Mouse (Mus musculus) CH12.LX (cell line): ENCODE measurements around the gene Ptpn11. TPM values are rescaled to one million over a fixed set of nuclear protein-coding genes. Genes with fewer than 3 reads are reported as not detected.

ENCODE experiments used
- DNase-seq: peaks from one replicate; pipeline ENCODE4 v3.0.0-alpha.2; 2013; ENCODE audit errors: extremely low read depth
- H3K27ac ChIP-seq: 2 replicates; pipeline ENCODE4 v1.5.1; 2012; ENCODE audit warnings: low read depth, mild to moderate bottlenecking, control low read depth, moderate library complexity; ENCODE audit not compliant: insufficient read depth
- H3K27me3 ChIP-seq: replicated peaks from 2 replicates; pipeline ENCODE3; 2012; ENCODE audit warnings: inconsistent platforms
- H3K36me3 ChIP-seq, 2 experiments: replicated peaks in 1 of 2; 2 replicates each; pipeline versions ENCODE3 to v1.6.1; 2012; ENCODE audit warnings: inconsistent platforms in 1 of 2, low read length in 1 of 2, mild to moderate bottlenecking in 1 of 2, mixed read lengths in 1 of 2, moderate library complexity in 1 of 2; ENCODE audit not compliant: control insufficient read depth in 1 of 2, insufficient read depth in 1 of 2
- H3K4me1 ChIP-seq, 2 experiments: 2 replicates each; pipeline ENCODE4 v1.6.1; 2012; ENCODE audit warnings: inconsistent platforms in 1 of 2, moderate library complexity in 1 of 2; ENCODE audit not compliant: insufficient read depth in 2 of 2, control insufficient read depth in 1 of 2
- H3K4me2 ChIP-seq: 2 replicates; pipeline ENCODE4 v1.6.1; 2012; ENCODE audit warnings: low read depth, mild to moderate bottlenecking, control low read depth; ENCODE audit not compliant: poor library complexity, insufficient read depth, severe bottlenecking
- H3K4me3 ChIP-seq, 3 experiments: fragments of 150-350 bp in 1 of 3; sonication (generic) in 1 of 3; replicated peaks in 1 of 3; 2 replicates each; pipeline versions ENCODE3 to v1.5.1; 2011 to 2012; ENCODE audit warnings: low read depth in 2 of 3, low read length in 2 of 3, mild to moderate bottlenecking in 2 of 3, moderate library complexity in 2 of 3, control low read depth in 1 of 3, improper control_type of control experiment in 1 of 3, inconsistent platforms in 1 of 3, mixed read lengths in 1 of 3; ENCODE audit not compliant: poor library complexity in 1 of 3
- H3K79me2 ChIP-seq: replicated peaks from 2 replicates; pipeline ENCODE4 v1.6.1; 2012; ENCODE audit warnings: mild to moderate bottlenecking, moderate library complexity; ENCODE audit not compliant: control insufficient read depth, poor library complexity, insufficient read depth, severe bottlenecking; ENCODE audit errors: extremely low read depth
- H3K9ac ChIP-seq: 2 replicates; pipeline ENCODE4 v1.6.1; 2012; ENCODE audit warnings: low read depth, mild to moderate bottlenecking, control low read depth, moderate library complexity; ENCODE audit not compliant: insufficient read depth
- H3K9me3 ChIP-seq: replicated peaks from 2 replicates; pipeline ENCODE3; 2012; ENCODE audit warnings: low read length, inconsistent platforms, mixed read lengths
- BHLHE40 ChIP-seq: IDR thresholded peaks from 2 replicates; pipeline ENCODE4 v1.6.1; 2011; ENCODE audit warnings: mild to moderate bottlenecking, low read depth, low read length, improper control_type of control experiment
- CHD1 ChIP-seq: IDR thresholded peaks from 2 replicates; pipeline ENCODE4 v1.6.1; 2012; ENCODE audit warnings: low read depth, low read length, improper control_type of control experiment, inconsistent platforms
- ELF1 ChIP-seq: IDR thresholded peaks from 2 replicates; pipeline ENCODE4 v1.6.1; 2014; ENCODE audit warnings: low read depth, mild to moderate bottlenecking, inconsistent platforms, low read length, improper control_type of control experiment
- EP300 ChIP-seq: IDR thresholded peaks from 2 replicates; pipeline ENCODE4 v1.6.1; 2011; ENCODE audit warnings: low read length, improper control_type of control experiment
- ETS1 ChIP-seq: conservative IDR thresholded peaks from 2 replicates; pipeline ENCODE4 v1.6.1; 2012; ENCODE audit warnings: low read depth, mild to moderate bottlenecking, inconsistent platforms, low read length, improper control_type of control experiment, moderate library complexity
- GABPA ChIP-seq: IDR thresholded peaks from 2 replicates; pipeline ENCODE4 v1.6.1; 2012; ENCODE audit warnings: low read depth, low read length, improper control_type of control experiment, inconsistent platforms; ENCODE audit not compliant: insufficient replicate concordance
- IRF4 ChIP-seq: IDR thresholded peaks from 2 replicates; pipeline ENCODE4 v1.6.1; 2014; ENCODE audit warnings: low read depth, mild to moderate bottlenecking, inconsistent platforms, low read length, improper control_type of control experiment
- JUN ChIP-seq: IDR thresholded peaks from 2 replicates; pipeline ENCODE4 v1.6.1; 2011; ENCODE audit warnings: low read depth, mild to moderate bottlenecking, low read length, improper control_type of control experiment, moderate library complexity; ENCODE audit not compliant: insufficient read depth
- JUND ChIP-seq: conservative IDR thresholded peaks from 2 replicates; pipeline ENCODE4 v1.6.1; 2011; ENCODE audit warnings: low read depth, low read length, improper control_type of control experiment
- MAFK ChIP-seq: IDR thresholded peaks from 2 replicates; pipeline ENCODE4 v1.6.1; 2011; ENCODE audit warnings: low read length, improper control_type of control experiment; ENCODE audit not compliant: insufficient replicate concordance
- MAZ ChIP-seq: IDR thresholded peaks from 2 replicates; pipeline ENCODE4 v1.6.1; 2012; ENCODE audit warnings: low read depth, mild to moderate bottlenecking, inconsistent platforms, low read length, improper control_type of control experiment, moderate library complexity
- MYC ChIP-seq: IDR thresholded peaks from 2 replicates; pipeline ENCODE4 v1.6.1; 2011; ENCODE audit warnings: low read depth, mild to moderate bottlenecking, improper control_type of control experiment, low read length
- NELFE ChIP-seq: IDR thresholded peaks from 2 replicates; pipeline ENCODE4 v1.6.1; 2011; ENCODE audit warnings: low read depth, low read length, improper control_type of control experiment
- NRF1 ChIP-seq: IDR thresholded peaks from 2 replicates; pipeline ENCODE4 v1.6.1; 2014; ENCODE audit warnings: low read depth, mild to moderate bottlenecking, inconsistent platforms, low read length, improper control_type of control experiment, moderate library complexity
- POLR2AphosphoS2 ChIP-seq: IDR thresholded peaks from 2 replicates; pipeline ENCODE4 v1.6.1; 2011; ENCODE audit warnings: low read depth, low read length, improper control_type of control experiment
- RAD21 ChIP-seq: IDR thresholded peaks from 2 replicates; pipeline ENCODE4 v1.6.1; 2011; ENCODE audit warnings: low read depth, mild to moderate bottlenecking, low read length, improper control_type of control experiment, moderate library complexity
- SIN3A ChIP-seq: IDR thresholded peaks from 2 replicates; pipeline ENCODE4 v1.6.1; 2012; ENCODE audit warnings: low read length, improper control_type of control experiment, inconsistent platforms
- TCF12 ChIP-seq: IDR thresholded peaks from 2 replicates; pipeline ENCODE4 v1.6.1; 2014; ENCODE audit warnings: low read depth, mild to moderate bottlenecking, inconsistent platforms, low read length, improper control_type of control experiment
- USF1 ChIP-seq: IDR thresholded peaks from 2 replicates; pipeline ENCODE4 v1.6.1; 2014; ENCODE audit warnings: low read depth, mild to moderate bottlenecking, inconsistent platforms, low read length, improper control_type of control experiment
- ZNF384 ChIP-seq: IDR thresholded peaks from 2 replicates; pipeline ENCODE4 v1.6.1; 2012; ENCODE audit warnings: low read depth, low read length, improper control_type of control experiment, inconsistent platforms
- dilution Hi-C: fragments of 300-500 bp; cut with MboI; formaldehyde crosslinking; loops from 2 replicates; pipeline ENCODE4 v1.14.3; 2020; ENCODE audit warnings: low sequenced_read_pairs; ENCODE audit not compliant: extremely low pct_unique_long_range_greater_than_20kb, extremely low pct_ligation_motif_present
- in situ Hi-C: fragments of 300-500 bp; cut with MboI; formaldehyde crosslinking; loops from 3 replicates; pipeline ENCODE4 v1.14.3; 2019; ENCODE audit warnings: low sequenced_read_pairs, low pct_ligation_motif_present, low pct_unique_long_range_greater_than_20kb, mixed read lengths
- polyA plus RNA-seq: library from polyadenylated mRNA; unstranded; fragments of >175 nt; gene quantifications from 2 replicates; pipeline ENCODE4 v1.2.1, GENCODE M21; 2012; ENCODE audit warnings: low read depth; ENCODE audit not compliant: insufficient read length
- total RNA-seq, 2 experiments: library from RNA; depleted of rRNA; stranded (reverse); fragments of 300-350 nt in 1 of 2; fragments of >200 nt in 1 of 2; gene quantifications; 2 replicates each; pipeline ENCODE4 v1.2.3; 2012 to 2014

The Ptpn11 gene
- total and polyA plus RNA-seq, 3 experiments, result 33.2 to 62.8 (median 44.6) TPM

- H3K27me3 ChIP-seq, result no peaks in the 10 kb centered on the region
- no peak overlapping the region for H3K4me2 ChIP-seq
- H3K9ac ChIP-seq, result no peak overlapping the region
- dilution Hi-C loops, result no loop called here
- H3K36me3 ChIP-seq, result peaks cover 85 to 97% of the 10 kb centered on the region in 2 experiments
- peaks cover 0 to 17% of the 10 kb centered on the region in 2 experiments; a peak in 1 of 4 replicates for H3K4me1 ChIP-seq
- no peak overlapping the region for H3K27ac ChIP-seq
- TF ChIP-seq TCF12 (no peak), ELF1 (no peak), SIN3A (no peak), ZNF384 (no peak), MAZ (no peak), ETS1 (no peak), EP300 (no peak), BHLHE40 (no peak), MYC (no peak), MAFK (no peak), RAD21 (no peak), IRF4 (no peak), JUND (no peak), NELFE (no peak)
- TF ChIP-seq, all 38 proteins: peak for 0
- Histone ChIP-seq H3K79me2 (no peaks in the 10 kb centered on the region), H3K4me3 (no peak overlapping the region), H3K9me3 (no peaks in the 10 kb centered on the region)
- no peak for DNase-seq
- in situ Hi-C loops, result no loop called here
Measured at GRCm38 (mm10) chr5:121162285-121162684, 28.9 kb downstream of the Ptpn11 start.

- no peak overlapping the region for H3K4me2 ChIP-seq
- dilution Hi-C loops (no loop called here), in situ Hi-C loops (no loop called here)
- H3K36me3 ChIP-seq, result peaks cover 78 to 99% of the 10 kb centered on the region in 2 experiments
- no peaks in the 10 kb centered on the region for H3K9me3 ChIP-seq
- no peak overlapping the region for H3K4me3 ChIP-seq
- H3K27ac ChIP-seq, result no peak overlapping the region
- H3K4me1 ChIP-seq, result peaks cover 0 to 17% of the 10 kb centered on the region in 2 experiments; a peak in 1 of 4 replicates
- no peak overlapping the region for H3K9ac ChIP-seq
- no peaks in the 10 kb centered on the region for H3K79me2 ChIP-seq
- no peak for DNase-seq
- TF ChIP-seq CHD1 (no peak), BHLHE40 (no peak), TCF12 (no peak), JUND (no peak), MAZ (no peak), ELF1 (no peak), MYC (no peak), NRF1 (no peak), JUN (no peak), USF1 (no peak), GABPA (no peak), POLR2AphosphoS2 (no peak)
- H3K27me3 ChIP-seq, result no peaks in the 10 kb centered on the region
Measured at GRCm38 (mm10) chr5:121158966-121159365, 32.2 kb downstream of the Ptpn11 start.
